Mouse (Mus musculus) heart, embryonic 16.5 days (tissue): ENCODE data around the gene Dpm3. TPM values are rescaled to one million over a fixed set of nuclear protein-coding genes. Genes with fewer than 3 reads are reported as not detected.

Source experiments
- ATAC-seq: fragments of 200-750 bp; cut with Nextera tagmentation; replicated peaks from 2 replicates; pipeline ENCODE4 v1.8.0; 2017; ENCODE audit warnings: moderate number of reproducible peaks; ENCODE audit not compliant: insufficient read depth, low FRiP score; ENCODE audit errors: extremely low read depth
- H3K27ac ChIP-seq: fragments of 300-500 bp; sonication (generic); 2 replicates; pipeline ENCODE4 v1.5.1; 2014; ENCODE audit warnings: mild to moderate bottlenecking, low read length, control low read depth, moderate library complexity
- H3K27me3 ChIP-seq: fragments of 300-500 bp; sonication (generic); 2 replicates; pipeline ENCODE4 v1.6.1; 2014; ENCODE audit warnings: low read length, mixed read lengths; ENCODE audit not compliant: control insufficient read depth, insufficient read depth
- H3K36me3 ChIP-seq: fragments of 300-500 bp; sonication (generic); 2 replicates; pipeline ENCODE4 v1.6.1; 2014; ENCODE audit not compliant: control insufficient read depth, insufficient read depth
- H3K4me1 ChIP-seq: fragments of 300-500 bp; sonication (generic); 2 replicates; pipeline ENCODE4 v1.6.1; 2014; ENCODE audit warnings: low read length, mixed read lengths; ENCODE audit not compliant: control insufficient read depth, insufficient read depth
- H3K4me2 ChIP-seq: fragments of 300-500 bp; sonication (generic); 2 replicates; pipeline ENCODE4 v1.6.1; 2014; ENCODE audit warnings: low read depth, mild to moderate bottlenecking, control low read depth, low read length
- H3K4me3 ChIP-seq: fragments of 300-500 bp; sonication (generic); 2 replicates; pipeline ENCODE4 v1.5.1; 2014; ENCODE audit warnings: mild to moderate bottlenecking, control low read depth, low read length
- H3K9ac ChIP-seq: fragments of 300-500 bp; sonication (generic); 2 replicates; pipeline ENCODE4 v1.6.1; 2014; ENCODE audit warnings: low read length, control low read depth
- H3K9me3 ChIP-seq: fragments of 300-500 bp; sonication (generic); replicated peaks from 2 replicates; pipeline ENCODE4 v1.6.1; 2016; ENCODE audit warnings: low read length; ENCODE audit not compliant: control insufficient read depth
- WGBS: fragments of 180-500 bp; shearing (Covaris S2); extraction: QIAGEN DNeasy Blood & Tissue Kit; methylation state at CpG from one replicate; pipeline ENCODE4 v1.1.7; 2014; 5-methylcytosine and 5-hydroxymethylcytosine counted together
- polyA plus RNA-seq: library from polyadenylated mRNA; unstranded; fragments of >200 nt; fragmentation: Nextera tagmentation; extraction: Ambion mirVana; gene quantifications from 2 replicates; pipeline ENCODE4 v1.2.1, GENCODE M21; 2015

Dpm3 gene
- polyA plus RNA-seq, 1 experiment from 2014 or later: 65.3 TPM

GRCm38 (mm10) chr3:89238494-89238893, 20.7 kb upstream of the Dpm3 start:
- no peak for ATAC-seq
- H3K4me2 ChIP-seq: no peak overlapping the region
- no peaks in the 10 kb centered on the region for H3K36me3 ChIP-seq
- H3K9me3 ChIP-seq: no peaks in the 10 kb centered on the region
- H3K4me1 ChIP-seq: peaks cover 4% of the 10 kb centered on the region
- whole genome bisulfite sequencing: 59% methylated on average over 12 of the region's 12 CpGs
- H3K27ac ChIP-seq: no peak overlapping the region
- H3K4me3 ChIP-seq: no peak overlapping the region
- no peaks in the 10 kb centered on the region for H3K27me3 ChIP-seq
- H3K9ac ChIP-seq: no peak overlapping the region

GRCm38 (mm10) chr3:89242331-89242895, 16.7 kb upstream of the Dpm3 start:
- 69% methylated on average over 9 of the region's 9 CpGs for WGBS
- Histone ChIP-seq H3K9me3 (no peaks in the 10 kb centered on the region), H3K27ac (no peak overlapping the region), H3K4me3 (no peak overlapping the region), H3K4me1 (peaks cover 19% of the 10 kb centered on the region), H3K36me3 (no peaks in the 10 kb centered on the region), H3K4me2 (no peak overlapping the region), H3K9ac (no peak overlapping the region), H3K27me3 (peaks cover 11% of the 10 kb centered on the region)
- no peak for ATAC-seq

- ATAC-seq: no peak; the same call in 1 of the 2 replicates
- peaks cover 5% of the 10 kb centered on the region; the same call in 1 of the 2 replicates for H3K36me3 ChIP-seq
- H3K27me3 ChIP-seq: peaks cover 11% of the 10 kb centered on the region
- H3K27ac ChIP-seq: no peak overlapping the region
- H3K9ac ChIP-seq: no peak overlapping the region
- H3K4me1 ChIP-seq: peaks cover 20% of the 10 kb centered on the region
- 16% methylated on average over 14 of the region's 14 CpGs for WGBS
- peak overlapping the region; percentile 47; the same call in 1 of the 2 replicates for H3K4me2 ChIP-seq
- H3K9me3 ChIP-seq: no peaks in the 10 kb centered on the region
- 0 out of 2 replicates have a peak overlapping the region, but pooled peaks have one; percentile 15 for H3K4me3 ChIP-seq
Measured at GRCm38 (mm10) chr3:89243609-89244008, 15.5 kb upstream of the Dpm3 start.

GRCm38 (mm10) chr3:89244158-89244981, 14.8 kb upstream of the Dpm3 start:
- H3K27ac ChIP-seq: no peak overlapping the region

GRCm38 (mm10) chr3:89244982-89245687, 14.0 kb upstream of the Dpm3 start:
- peaks cover 20% of the 10 kb centered on the region for H3K4me1 ChIP-seq
- H3K4me2 ChIP-seq: peak overlapping the region; percentile 84
- 1% methylated on average over 26 of the region's 26 CpGs for WGBS
- peaks cover 8% of the 10 kb centered on the region; the same call in 1 of the 2 replicates for H3K36me3 ChIP-seq
- peak overlapping the region; percentile 39 for H3K4me3 ChIP-seq
- 0 out of 2 replicates have a peak overlapping the region, but pooled peaks have one; percentile 33 for H3K9ac ChIP-seq
- peaks cover 11% of the 10 kb centered on the region for H3K27me3 ChIP-seq
- no peak overlapping the region for H3K27ac ChIP-seq
- H3K9me3 ChIP-seq: no peaks in the 10 kb centered on the region
- no peak for ATAC-seq

More at GRCm38 (mm10) chr3:89244158-89244981, 14.8 kb upstream of the Dpm3 start:
- no peak for ATAC-seq
- Histone ChIP-seq H3K4me2 (peak overlapping the region; percentile 84), H3K36me3 (peaks cover 5% of the 10 kb centered on the region; the same call in 1 of the 2 replicates), H3K9me3 (no peaks in the 10 kb centered on the region), H3K27me3 (peaks cover 11% of the 10 kb centered on the region), H3K4me1 (peaks cover 20% of the 10 kb centered on the region), H3K4me3 (peak overlapping the region; percentile 39), H3K9ac (no peak overlapping the region)
- 16% methylated on average over 25 of the region's 25 CpGs for WGBS

- H3K4me3 ChIP-seq: peak within 1 kb of the TSS; percentile 87
- WGBS: 4% methylated on average over 20 of the region's 20 CpGs
- peak within 1 kb of the TSS; percentile 72 for H3K27ac ChIP-seq
- H3K36me3 ChIP-seq: peaks cover 8% of the 10 kb centered on the region; the same call in 1 of the 2 replicates
- H3K9me3 ChIP-seq: no peaks in the 10 kb centered on the region
- peak within 1 kb of the TSS; percentile 84 for H3K4me2 ChIP-seq
- H3K4me1 ChIP-seq: peaks cover 24% of the 10 kb centered on the region
- H3K27me3 ChIP-seq: peaks cover 11% of the 10 kb centered on the region
- ATAC-seq: no peak
- peak within 1 kb of the TSS; percentile 83 for H3K9ac ChIP-seq
Measured at GRCm38 (mm10) chr3:89245688-89246171, 13.4 kb upstream of the Dpm3 start, which contains the start of gene Krtcap2. Gene Krtcap2, plus strand, starts transcription at chr3:89245966.

- Histone ChIP-seq H3K27ac (peak within 1 kb of the TSS; percentile 72), H3K4me2 (peak within 1 kb of the TSS; percentile 84), H3K9ac (peak within 1 kb of the TSS; percentile 83), H3K4me1 (peaks cover 32% of the 10 kb centered on the region), H3K9me3 (no peaks in the 10 kb centered on the region), H3K27me3 (peaks cover 11% of the 10 kb centered on the region), H3K36me3 (peaks cover 8% of the 10 kb centered on the region; the same call in 1 of the 2 replicates), H3K4me3 (peak within 1 kb of the TSS; percentile 87)
- under 1% methylated on average over 40 of the region's 42 CpGs for WGBS
- ATAC-seq: peak; percentile 71
Measured at GRCm38 (mm10) chr3:89246261-89247100, 12.7 kb upstream of the Dpm3 start, which contains the start of gene Trim46. Gene Trim46, minus strand, starts transcription at chr3:89246309.

- H3K27ac ChIP-seq: no peak overlapping the region
- H3K4me2 ChIP-seq: peak overlapping the region; percentile 84
- H3K4me3 ChIP-seq: peak overlapping the region; percentile 87
- H3K9me3 ChIP-seq: no peaks in the 10 kb centered on the region
- 83% methylated on average over 4 of the region's 4 CpGs for WGBS
- peaks cover 11% of the 10 kb centered on the region for H3K27me3 ChIP-seq
- no peak for ATAC-seq
- H3K36me3 ChIP-seq: peaks cover 8% of the 10 kb centered on the region; the same call in 1 of the 2 replicates
- peaks cover 36% of the 10 kb centered on the region for H3K4me1 ChIP-seq
- peak overlapping the region; percentile 83; the same call in 1 of the 2 replicates for H3K9ac ChIP-seq
Measured at GRCm38 (mm10) chr3:89247466-89247865, 11.7 kb upstream of the Dpm3 start.
